Mouse (Mus musculus): Measurements from ENCODE around the gene Cfb. TPM values are rescaled to one million over a fixed set of nuclear protein-coding genes. Genes with fewer than 3 reads are reported as not detected.

Gene Cfb
- polyA plus RNA-seq (2012; rRNA removed; ENCODE audit: low replicate concordance) = 16.5 and 49.9 TPM in 2 replicates

DNA sequence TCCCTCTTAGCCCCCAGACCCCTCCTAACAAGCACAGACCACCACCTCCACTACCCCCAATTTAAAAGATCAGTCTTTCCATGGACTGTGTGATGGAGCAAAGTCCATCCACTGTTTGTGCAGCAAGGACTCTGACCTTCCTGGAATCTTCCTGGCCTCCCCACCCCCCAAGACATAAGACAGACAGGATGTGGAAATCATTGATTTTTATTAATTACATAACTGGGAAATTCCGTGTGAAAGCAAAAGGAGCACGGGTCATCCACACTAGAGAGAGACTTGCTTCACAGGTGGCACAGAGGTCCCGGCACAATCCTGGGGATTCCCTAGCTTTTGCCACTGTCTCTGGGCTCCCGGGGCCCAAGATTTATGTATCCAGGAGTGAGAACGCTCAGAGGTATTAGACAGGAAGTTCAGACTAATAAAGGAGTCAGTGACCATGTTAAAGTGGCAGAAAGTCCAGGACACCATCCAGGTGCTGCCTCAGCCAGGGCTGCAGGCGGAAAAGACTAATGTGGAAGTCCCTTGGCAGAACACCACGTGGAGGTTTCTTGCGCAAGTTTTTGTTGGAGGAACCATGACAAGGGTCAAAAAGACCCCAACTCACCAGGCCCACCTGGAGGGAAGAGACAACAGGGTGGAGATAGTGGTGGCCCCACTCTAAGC is at the start of gene Cfb:
Gene Cfb (minus strand): TSS at position 103 of the 666 bp plus-strand sequence.

DNA sequence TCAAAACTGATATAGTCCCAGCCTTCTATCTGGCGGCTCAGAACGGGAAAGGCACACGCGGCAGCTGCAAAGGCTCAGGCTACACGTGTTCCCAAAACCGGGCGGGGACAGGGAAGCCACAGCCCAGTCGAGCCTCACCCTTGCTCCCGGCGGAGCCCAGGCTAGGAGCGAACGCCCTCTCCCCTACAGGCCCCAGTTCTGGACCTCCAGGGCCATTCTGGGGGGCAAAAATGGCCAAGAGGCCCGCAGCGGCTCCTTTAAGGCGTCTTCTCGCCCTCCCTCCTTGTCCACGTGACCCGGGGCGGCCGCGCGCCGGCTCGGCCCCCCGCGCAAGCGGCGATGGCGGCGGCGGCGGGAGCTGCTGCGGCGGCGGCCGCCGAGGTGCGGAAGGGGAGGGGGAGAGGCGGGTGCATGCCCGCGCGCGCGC is 35.9 kb upstream of the Cfb start, which contains the start of the genes C2 and Ehmt2:
Gene C2 (minus strand): TSS at position 106 of the 427 bp plus-strand sequence.
Gene Ehmt2 (plus strand): TSS at position 310 of the 427 bp plus-strand sequence.

GRCm38 (mm10) chr17:34881683-34882310 is 19.5 kb upstream of the Cfb start, which contains the start of gene Gm20547:
TSS of gene Gm20547 (minus strand) at chr17:34882042.

GRCm38 (mm10) chr17:34879336-34879879 is 17.1 kb upstream of the Cfb start, which contains the start of gene Zbtb12:
TSS of gene Zbtb12 (plus strand) at chr17:34879483.

DNA sequence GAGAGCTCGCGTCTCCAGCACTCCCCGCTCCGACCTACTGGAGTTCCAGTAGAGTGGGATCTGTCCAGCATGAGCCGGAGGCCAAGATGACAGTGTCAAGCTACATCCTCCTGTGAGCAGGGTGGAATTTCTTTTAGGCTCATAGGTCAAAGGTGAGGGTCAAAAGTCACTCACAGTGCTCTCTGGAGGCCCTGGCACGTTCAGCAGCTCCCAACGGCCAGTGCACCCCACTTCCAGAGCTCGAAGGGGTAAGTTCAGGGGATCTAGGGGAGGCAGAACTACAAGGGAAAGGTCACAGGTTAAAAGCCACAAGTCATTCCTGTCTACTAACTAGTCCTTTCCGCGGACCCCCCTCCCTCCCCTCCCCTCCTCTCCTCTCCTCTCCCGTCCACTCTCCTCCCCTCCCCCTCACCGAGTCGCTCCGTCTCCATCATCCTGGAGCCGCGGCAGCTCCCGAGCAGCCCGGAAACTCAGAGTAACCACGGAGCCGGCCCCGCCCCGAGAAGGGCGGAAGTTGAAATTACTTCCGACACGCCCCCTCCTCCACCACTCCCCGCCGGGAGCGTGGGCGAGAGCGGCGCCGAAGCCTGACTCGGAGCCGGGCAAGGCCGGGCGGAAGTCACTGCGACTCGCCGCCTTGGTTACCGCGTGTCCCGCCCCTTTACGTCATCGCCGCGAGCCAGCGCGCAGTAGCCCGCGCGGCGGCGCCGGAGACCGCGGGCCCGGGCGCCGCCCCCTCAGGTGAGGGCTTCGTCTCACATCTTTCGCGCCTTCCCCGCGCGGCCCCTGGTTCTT is 12.4 kb downstream of the Cfb start, which contains the start of the genes Skiv2l and Nelfe:
Gene Skiv2l (minus strand): TSS at position 489 of the 795 bp plus-strand sequence.
Gene Nelfe (plus strand): TSS at position 670 of the 795 bp plus-strand sequence.

GRCm38 (mm10) chr17:34836856-34837221 is 25.5 kb downstream of the Cfb start, which contains the start of the genes Stk19 and Dxo:
TSS of gene Stk19 (minus strand) at chr17:34836945.
TSS of gene Dxo (plus strand) at chr17:34837019.

Other genes with a start within 250 kb of the Cfb start
- gene Egfl8, start 246.5 kb downstream of the Cfb start, polyA plus RNA-seq (2012; rRNA removed; ENCODE audit: low replicate concordance) = 1.4 and 2.1 TPM in 2 replicates
- gene Ppt2, start 234.0 kb downstream of the Cfb start, polyA plus RNA-seq (2012; rRNA removed; ENCODE audit: low replicate concordance) = 25.9 and 43.4 TPM in 2 replicates
- gene Prrt1, start 233.0 kb downstream of the Cfb start, polyA plus RNA-seq (2012; rRNA removed; ENCODE audit: low replicate concordance) = 7.7 and 10.5 TPM in 2 replicates
- 1.8 and 2.4 TPM in 2 replicates for gene Fkbpl, start 217.8 kb downstream of the Cfb start, polyA plus RNA-seq (2012; rRNA removed; ENCODE audit: low replicate concordance)
- 67.2 and 71.2 TPM in 2 replicates for gene Atf6b, start 215.4 kb downstream of the Cfb start, polyA plus RNA-seq (2012; rRNA removed; ENCODE audit: low replicate concordance)
- gene Tnxb, start 192.0 kb downstream of the Cfb start, polyA plus RNA-seq (2012; rRNA removed; ENCODE audit: low replicate concordance) = 10.1 and 15.3 TPM in 2 replicates
- gene C4b, start 118.6 kb downstream of the Cfb start, polyA plus RNA-seq (2012; rRNA removed; ENCODE audit: low replicate concordance) = 13.4 and 20.2 TPM in 2 replicates
- 4.3 and 8.4 TPM in 2 replicates for gene Cyp21a1, start 58.0 kb downstream of the Cfb start, polyA plus RNA-seq (2012; rRNA removed; ENCODE audit: low replicate concordance)
- gene Stk19, start 25.6 kb downstream of the Cfb start, polyA plus RNA-seq (2012; rRNA removed; ENCODE audit: low replicate concordance) = 55.2 and 59.8 TPM in 2 replicates
- 63.9 and 83.5 TPM in 2 replicates for gene Dxo, start 25.5 kb downstream of the Cfb start, polyA plus RNA-seq (2012; rRNA removed; ENCODE audit: low replicate concordance)
- gene Skiv2l, start 12.3 kb downstream of the Cfb start, polyA plus RNA-seq (2012; rRNA removed; ENCODE audit: low replicate concordance) = 66.9 and 74.8 TPM in 2 replicates
- 14.9 and 36.1 TPM in 2 replicates for gene Nelfe, start 12.1 kb downstream of the Cfb start, polyA plus RNA-seq (2012; rRNA removed; ENCODE audit: low replicate concordance)
- gene Zbtb12, start 17.0 kb upstream of the Cfb start, polyA plus RNA-seq (2012; rRNA removed; ENCODE audit: low replicate concordance) = 6.2 and 6.7 TPM in 2 replicates
- not detected in 2 replicates for gene Gm20547, start 19.5 kb upstream of the Cfb start, polyA plus RNA-seq (2012; rRNA removed; ENCODE audit: low replicate concordance)
- 5.1 and 6.8 TPM in 2 replicates for gene C2, start 35.7 kb upstream of the Cfb start, polyA plus RNA-seq (2012; rRNA removed; ENCODE audit: low replicate concordance)
- 206 and 215 TPM in 2 replicates for gene Ehmt2, start 36.0 kb upstream of the Cfb start, polyA plus RNA-seq (2012; rRNA removed; ENCODE audit: low replicate concordance)
- gene Slc44a4, start 51.9 kb upstream of the Cfb start, polyA plus RNA-seq (2012; rRNA removed; ENCODE audit: low replicate concordance) = 74.7 and 81.1 TPM in 2 replicates
- gene Neu1, start 68.7 kb upstream of the Cfb start, polyA plus RNA-seq (2012; rRNA removed; ENCODE audit: low replicate concordance) = 40.9 and 52.9 TPM in 2 replicates
- gene Hspa1b, start 96.7 kb upstream of the Cfb start, polyA plus RNA-seq (2012; rRNA removed; ENCODE audit: low replicate concordance) = 5.4 and 9.5 TPM in 2 replicates
- gene Gm20481, start 107.4 kb upstream of the Cfb start, polyA plus RNA-seq (2012; rRNA removed; ENCODE audit: low replicate concordance) = not detected in 2 replicates
- gene Hspa1a, start 109.6 kb upstream of the Cfb start, polyA plus RNA-seq (2012; rRNA removed; ENCODE audit: low replicate concordance) = 4.9 and 6.7 TPM in 2 replicates
- gene Hspa1l, start 110.2 kb upstream of the Cfb start, polyA plus RNA-seq (2012; rRNA removed; ENCODE audit: low replicate concordance) = 0.15 and 0.22 TPM in 2 replicates
- gene Lsm2, start 119.3 kb upstream of the Cfb start, polyA plus RNA-seq (2012; rRNA removed; ENCODE audit: low replicate concordance) = 88.2 and 110 TPM in 2 replicates
- 142 and 150 TPM in 2 replicates for gene Vars, start 138.5 kb upstream of the Cfb start, polyA plus RNA-seq (2012; rRNA removed; ENCODE audit: low replicate concordance)
- 1.6 and 2.0 TPM in 2 replicates for gene Vwa7, start 154.1 kb upstream of the Cfb start, polyA plus RNA-seq (2012; rRNA removed; ENCODE audit: low replicate concordance)
- 0.41 and 0.69 TPM in 2 replicates for gene Sapcd1, start 165.5 kb upstream of the Cfb start, polyA plus RNA-seq (2012; rRNA removed; ENCODE audit: low replicate concordance)
- 2.0 and 5.6 TPM in 2 replicates for gene Msh5, start 184.2 kb upstream of the Cfb start, polyA plus RNA-seq (2012; rRNA removed; ENCODE audit: low replicate concordance)
- gene Clic1, start 187.4 kb upstream of the Cfb start, polyA plus RNA-seq (2012; rRNA removed; ENCODE audit: low replicate concordance) = 133 and 202 TPM in 2 replicates
- 13.4 and 17.5 TPM in 2 replicates for gene Ddah2, start 196.5 kb upstream of the Cfb start, polyA plus RNA-seq (2012; rRNA removed; ENCODE audit: low replicate concordance)
- gene Ly6g6c, start 202.9 kb upstream of the Cfb start, polyA plus RNA-seq (2012; rRNA removed; ENCODE audit: low replicate concordance) = 0.85 and 7.5 TPM in 2 replicates
- gene Mpig6b, start 203.7 kb upstream of the Cfb start, polyA plus RNA-seq (2012; rRNA removed; ENCODE audit: low replicate concordance) = 0.18 and 0.55 TPM in 2 replicates
- gene Ly6g6e, start 214.4 kb upstream of the Cfb start, polyA plus RNA-seq (2012; rRNA removed; ENCODE audit: low replicate concordance) = 0.15 and 29.8 TPM in 2 replicates
- 5.8 and 13.6 TPM in 2 replicates for gene Ly6g6d, start 215.5 kb upstream of the Cfb start, polyA plus RNA-seq (2012; rRNA removed; ENCODE audit: low replicate concordance)
- 3.3 and 4.6 TPM in 2 replicates for gene Ly6g6f, start 223.1 kb upstream of the Cfb start, polyA plus RNA-seq (2012; rRNA removed; ENCODE audit: low replicate concordance)
- gene Abhd16a, start 226.7 kb upstream of the Cfb start, polyA plus RNA-seq (2012; rRNA removed; ENCODE audit: low replicate concordance) = 135 and 240 TPM in 2 replicates
- gene Ly6g5c, start 245.8 kb upstream of the Cfb start, polyA plus RNA-seq (2012; rRNA removed; ENCODE audit: low replicate concordance) = not detected in 2 replicates

Measured in duodenum, adult 2 months (tissue).